Mouse (Mus musculus): ENCODE results near the gene Mmrn2.

GRCm38 (mm10) chr14:34393295-34393694 lies 18.0 kb downstream of the Mmrn2 start:
- TF ChIP-seq E2F4 (IDR thresholded peaks at IDR 0.05; ENCODE audit: borderline replicate concordance, low read depth, low read length): no peak
- no peak for TF ChIP-seq EP300 (IDR thresholded peaks at IDR 0.05; ENCODE audit: low read depth in 1 of 2, low read length in 2 of 2)
- TF ChIP-seq POLR2A (IDR thresholded peaks at IDR 0.05; ENCODE audit: control insufficient read depth in 1 of 2, insufficient read depth in 1 of 2, low read depth in 1 of 2, low read length in 2 of 2, poor library complexity in 1 of 2): no peak
- no peak for TF ChIP-seq CTCF (IDR thresholded peaks at IDR 0.05 in 2 of 3, conservative IDR thresholded peaks at IDR 0.05 in 1 of 3; ENCODE audit: control insufficient read depth in 1 of 3, insufficient read depth in 1 of 3, low read depth in 2 of 3, low read length in 3 of 3, poor library complexity in 1 of 3, severe bottlenecking in 1 of 3)
- no peak for TF ChIP-seq MAX (IDR thresholded peaks at IDR 0.05; ENCODE audit: low read length)
- TF ChIP-seq NRF1 (IDR thresholded peaks at IDR 0.05; ENCODE audit: insufficient read depth, low read depth, low read length, poor library complexity, severe bottlenecking): no peak
- no peak for TF ChIP-seq POLR2AphosphoS2 (IDR thresholded peaks at IDR 0.05; ENCODE audit: low read length)
- no peak for TF ChIP-seq SIN3A (IDR thresholded peaks at IDR 0.05; ENCODE audit: low read length)
- no peak for TF ChIP-seq JUND (IDR thresholded peaks at IDR 0.05; ENCODE audit: low read depth, low read length)
- TF ChIP-seq RCOR1 (IDR thresholded peaks at IDR 0.05; ENCODE audit: low read depth, low read length): no peak
